ENCODE assay signal across 12 mouse cellular contexts in the genomic region with DNA sequence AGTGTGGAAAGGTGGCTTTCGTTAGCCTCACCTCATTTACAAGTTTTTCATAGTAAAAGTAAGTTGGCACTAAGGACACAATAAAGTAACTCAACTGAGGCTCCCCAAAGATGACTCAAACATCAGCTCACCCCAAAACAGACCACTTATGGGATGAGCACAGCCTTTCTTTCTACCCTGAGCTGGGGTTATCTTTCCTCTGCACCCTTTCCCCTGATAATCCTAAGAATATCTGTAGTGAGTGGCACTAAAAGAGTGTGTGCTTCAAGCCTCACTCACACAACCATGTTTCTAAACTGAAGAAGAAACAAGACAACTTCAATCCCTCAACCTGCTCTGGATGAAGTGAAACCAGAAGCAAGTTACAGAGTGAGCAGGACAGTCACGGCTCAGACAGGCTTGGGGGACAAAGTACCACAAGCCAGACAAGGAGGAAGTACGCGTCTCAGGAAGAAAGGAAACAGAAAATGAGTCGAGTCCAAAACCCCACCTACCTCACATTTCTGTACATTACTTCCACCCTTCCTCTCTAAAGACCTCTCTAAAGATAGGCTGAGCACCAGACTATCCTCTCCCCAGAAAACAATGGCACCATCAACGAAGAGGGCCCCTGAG. TPM values are rescaled to one million over a fixed set of nuclear protein-coding genes. Genes with fewer than 3 reads are reported as not detected.
DNase-seq lines count a peak whose midpoint lies in the region; ATAC-seq lines count a peak whose summit lies in the region.
"Had no signal": no experiment of that assay in that cellular context is flagged by ENCODE, and none has a peak within 500 bp of the region (broad histone marks: within the 10 kb centered on the region; RNA-seq: fewer than 3 reads in every experiment).

No protein-coding gene starts in this region.

- no peak overlapping the region for H3K4me2 ChIP-seq in heart, embryonic 16.5 days (ENCODE audit: low read depth, low read length)
- H3K4me2 ChIP-seq: midbrain, embryonic 13.5 days; neural tube, embryonic 13.5 days had no signal

- no peak overlapping the region for H3K4me3 ChIP-seq in heart, embryonic 16.5 days (ENCODE audit: low read length)
- H3K4me3 ChIP-seq: midbrain, embryonic 13.5 days; neural tube, embryonic 13.5 days had no signal

- intact Hi-C loops in heart, postnatal 10 days (cut with DNase I), result no loop called here

- no peaks in the 10 kb centered on the region for H3K27me3 ChIP-seq in heart, embryonic 16.5 days (ENCODE audit: control insufficient read depth, insufficient read depth, low read length)
- H3K27me3 ChIP-seq: midbrain, embryonic 13.5 days; neural tube, embryonic 13.5 days had no signal

- H3K9me3 ChIP-seq in heart, embryonic 16.5 days (replicated peaks; ENCODE audit: control insufficient read depth, low read length), result no peaks in the 10 kb centered on the region
- H3K9me3 ChIP-seq: midbrain, embryonic 13.5 days; neural tube, embryonic 13.5 days had no signal

- peak overlapping the region; percentile 68 for H3K27ac ChIP-seq in heart, embryonic 16.5 days (ENCODE audit: low read length)
- H3K27ac ChIP-seq: liver, embryonic 14.5 days; midbrain, embryonic 13.5 days; neural tube, embryonic 13.5 days had no signal

- ATAC-seq in heart, embryonic 16.5 days (replicated peaks; ENCODE audit: extremely low read depth, insufficient read depth, low FRiP score), result no peak
- peak; percentile 91 for ATAC-seq in megakaryocyte, adult 5-6 weeks (ENCODE audit: poor library complexity, severe bottlenecking)
- ATAC-seq: midbrain, embryonic 13.5 days had no signal

- H3K9ac ChIP-seq in heart, embryonic 16.5 days (ENCODE audit: low read length), result no peak overlapping the region
- H3K9ac ChIP-seq: liver, embryonic 14.5 days; midbrain, embryonic 13.5 days; neural tube, embryonic 13.5 days had no signal

- no peak for DNase-seq in heart, postnatal 10 days
- DNase-seq in B cell, adult 2 months, result peak; percentile 27 to 36
- DNase-seq in c-Kit-positive CD71-positive TER-119-positive erythroid progenitor cells, embryonic 14.5 days (ENCODE audit: low spot score), result peak; percentile 2
- no peak for DNase-seq in kidney, postnatal 10 days
- DNase-seq in cerebellum, adult 11 months, result no peak
- no peak for DNase-seq in ovary, postnatal 14 days (ENCODE audit: low spot score)
- DNase-seq: embryo, embryonic 11 days had no signal

- 66% methylated on average over 6 of the region's 6 CpGs for WGBS in heart, embryonic 16.5 days

- H3K4me1 ChIP-seq in heart, embryonic 16.5 days (ENCODE audit: control insufficient read depth, insufficient read depth, low read length), result peaks cover 14% of the 10 kb centered on the region
- H3K4me1 ChIP-seq: midbrain, embryonic 13.5 days; neural tube, embryonic 13.5 days had no signal

- H3K36me3 ChIP-seq in heart, embryonic 16.5 days (ENCODE audit: control insufficient read depth, insufficient read depth), result peaks cover 30% of the 10 kb centered on the region

RNA-seq across cellular contexts. Expression of a gene that starts 27.6 kb away (rescaled TPM):
- polyA plus RNA-seq in heart, embryonic 16.5 days (2015; fragmentation: Nextera tagmentation; extraction: Ambion mirVana), result 27.1 and 27.6 TPM in 2 replicates
- total RNA-seq in heart, postnatal 10 days (2021), result 10 to 100 TPM; 23.5 to 28.0 TPM
- total RNA-seq in megakaryocyte, adult 5-6 weeks (2015), result 0.73 and 2.5 TPM in 2 replicates
- total RNA-seq in megakaryocyte, adult 5-6 weeks (2017), result 1.7 and 1.9 TPM in 2 replicates

RNA-seq across cellular contexts. Expression of a gene that starts 54.6 kb away (rescaled TPM):
- polyA plus RNA-seq in heart, embryonic 16.5 days (2015; fragmentation: Nextera tagmentation; extraction: Ambion mirVana), result 17.3 and 23.4 TPM in 2 replicates
- 10 to 100 TPM; 62.1 to 72.7 TPM for total RNA-seq in heart, postnatal 10 days (2021)
- total RNA-seq in megakaryocyte, adult 5-6 weeks (2015), result 10.1 and 10.9 TPM in 2 replicates
- total RNA-seq in megakaryocyte, adult 5-6 weeks (2017), result 4.6 and 10.0 TPM in 2 replicates

Comparison
In these comparisons a context has a peak if more than half of its experiments do, and no peak if none do; other contexts are left out.
1. DNase-seq: peak in B cell, adult 2 months (2 of 2) and c-Kit-positive CD71-positive TER-119-positive erythroid progenitor cells, embryonic 14.5 days (single experiment); none in heart, postnatal 10 days (0 of 2), kidney, postnatal 10 days (single experiment), cerebellum, adult 11 months (single experiment) and ovary, postnatal 14 days (single experiment).
2. RNA of a gene that starts 27.6 kb away (total RNA-seq): 23.5 to 28.0 TPM in heart, postnatal 10 days; 0.73 to 2.5 TPM in megakaryocyte, adult 5-6 weeks; every median in the first group is over 4 times any median in the second.
3. RNA of a gene that starts 54.6 kb away (total RNA-seq): 62.1 to 72.7 TPM in heart, postnatal 10 days; 4.6 to 10.9 TPM in megakaryocyte, adult 5-6 weeks; every median in the first group is over 4 times any median in the second.